Mouse (Mus musculus): Measurements from ENCODE around the gene 1700016C15Rik.

1700016C15Rik gene

DNA sequence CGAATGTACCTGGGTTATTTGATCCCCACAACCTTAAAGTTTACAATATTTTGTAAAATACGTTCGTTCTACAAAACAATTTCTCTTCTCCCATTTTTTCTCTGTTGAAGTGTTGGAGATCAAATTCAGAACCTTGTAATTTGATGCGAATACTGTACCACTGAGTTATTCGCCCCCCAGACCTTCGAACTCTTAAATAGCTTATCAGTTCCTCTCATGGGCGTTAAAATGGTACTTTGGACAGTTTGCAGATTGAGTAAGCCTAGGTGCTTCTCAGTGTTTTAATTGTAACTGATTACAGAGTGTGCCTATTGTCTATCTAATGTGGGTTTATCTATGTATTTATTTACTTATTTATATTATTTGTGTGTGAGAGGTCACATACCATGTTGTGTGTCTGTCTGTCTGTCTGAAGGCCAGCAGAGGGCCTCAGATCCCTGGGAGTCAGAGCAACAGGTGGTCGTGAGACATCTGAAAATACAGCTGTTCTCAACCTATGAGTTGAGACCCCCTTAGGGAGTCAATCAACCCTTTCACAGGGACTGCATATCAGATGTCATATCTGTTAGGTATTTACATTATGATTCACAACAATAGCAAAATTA, 67.6 kb downstream of the 1700016C15Rik start:
- DNase-seq (ENCODE audit: low spot score in 2 of 2), result no peak

Data from right cerebral cortex, adult 2 months (tissue).